Mouse (Mus musculus): ENCODE data around the gene Rrp15. TPM values are rescaled to one million over a fixed set of nuclear protein-coding genes. Genes with fewer than 3 reads are reported as not detected.

The Rrp15 gene
- polyA plus RNA-seq, 1 experiment from 2014 or later, result 69.3 TPM

DNA sequence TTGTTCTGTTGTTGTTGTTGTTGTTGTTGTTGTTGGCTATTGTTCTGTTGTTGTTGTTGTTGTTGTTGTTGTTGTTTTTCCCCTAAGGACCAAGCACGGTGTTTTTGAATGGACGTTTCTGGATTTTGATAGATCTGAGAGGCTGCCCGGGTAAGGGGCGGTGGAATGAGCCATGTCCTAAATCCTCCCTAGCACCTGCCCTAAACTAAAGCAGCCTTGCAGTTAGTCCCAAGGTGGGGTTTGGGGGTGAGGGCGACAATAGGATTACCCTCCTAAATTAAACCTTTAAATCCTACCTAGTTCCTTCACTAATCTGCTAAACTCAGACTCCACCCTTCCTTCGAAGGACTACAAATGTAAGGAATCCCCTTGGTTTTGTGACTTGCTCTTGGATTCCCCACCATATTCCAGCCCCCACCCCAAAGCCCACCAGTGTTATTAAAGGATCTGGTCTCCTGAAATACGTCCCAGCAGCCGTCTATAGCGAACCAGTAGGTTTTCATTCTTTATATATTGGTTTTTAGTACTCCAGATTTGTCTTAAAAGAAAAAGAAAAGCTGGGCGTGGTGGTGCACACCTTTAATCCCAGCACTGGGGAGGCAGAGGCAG, 621 bp upstream of the Rrp15 start:
- Histone ChIP-seq H3K4me2 (replicated peaks; ENCODE audit: low read depth, low read length) (peak overlapping the region; percentile 71), H3K9me3 (ENCODE audit: low read length) (no peaks in the 10 kb centered on the region), H3K36me3 (ENCODE audit: insufficient read depth, low read length) (no peaks in the 10 kb centered on the region), H3K9ac (replicated peaks; ENCODE audit: low read length) (peak overlapping the region; percentile 85), H3K27me3 (ENCODE audit: insufficient read depth, low read length) (no peaks in the 10 kb centered on the region), H3K4me1 (ENCODE audit: insufficient read depth, low read length) (peaks cover 16% of the 10 kb centered on the region), H3K27ac (ENCODE audit: low read length) (peak overlapping the region; percentile 88), H3K4me3 (ENCODE audit: low read length) (peak overlapping the region; percentile 77)
- 35% methylated on average over 10 of the region's 10 CpGs for WGBS
- peak; percentile 60; the same call in 1 of the 2 replicates for ATAC-seq (ENCODE audit: low FRiP score, low TSS enrichment)

DNA sequence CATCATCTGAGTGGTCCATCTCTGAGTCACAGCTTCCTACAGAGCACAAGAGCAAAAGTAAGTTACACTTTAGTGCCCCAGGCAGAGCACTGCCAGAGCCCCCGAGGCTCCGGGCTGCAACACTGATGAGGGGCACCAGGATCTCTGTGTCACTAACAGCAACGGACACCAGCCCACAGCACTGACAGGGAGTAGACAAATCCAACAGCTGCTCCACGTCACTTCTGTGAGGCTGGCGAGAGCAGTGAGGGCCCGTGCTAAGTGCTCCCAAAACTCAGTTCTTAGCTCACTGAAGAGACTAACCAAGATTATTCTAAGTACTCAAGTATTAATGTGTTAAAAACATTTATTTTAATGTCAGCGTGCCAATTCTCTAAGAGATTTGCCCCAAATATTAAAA, 9.3 kb downstream of the Rrp15 start:
- no peak for ATAC-seq (ENCODE audit: low FRiP score, low TSS enrichment)
- WGBS, result 49% methylated on average over 7 of the region's 7 CpGs

DNA sequence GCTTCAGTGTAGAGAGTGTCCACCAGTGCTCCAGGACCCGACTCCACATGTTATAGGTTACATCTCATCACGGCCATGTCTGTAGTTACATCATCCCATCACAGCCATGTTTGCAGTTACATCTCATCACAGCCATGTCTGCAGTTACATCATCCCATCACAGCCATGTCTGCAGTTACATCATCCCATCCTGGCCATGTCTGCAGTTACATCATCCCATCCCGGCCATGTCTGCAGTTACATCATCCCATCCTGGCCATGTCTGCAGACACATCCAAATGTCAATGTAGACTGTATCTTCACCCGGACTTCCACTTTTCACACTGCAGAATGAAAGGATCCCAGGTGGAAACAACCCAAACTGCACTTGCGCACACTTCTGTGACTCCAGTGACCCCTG, 13.6 kb downstream of the Rrp15 start:
- H3K4me1 ChIP-seq (ENCODE audit: insufficient read depth, low read length), result no peaks in the 10 kb centered on the region
- H3K27ac ChIP-seq (ENCODE audit: low read length), result no peak overlapping the region
- no peaks in the 10 kb centered on the region for H3K9me3 ChIP-seq (ENCODE audit: low read length)
- H3K27me3 ChIP-seq (ENCODE audit: insufficient read depth, low read length), result no peaks in the 10 kb centered on the region
- WGBS, result 94% methylated on average over 5 of the region's 5 CpGs
- H3K9ac ChIP-seq (replicated peaks; ENCODE audit: low read length), result no peak overlapping the region
- no peak overlapping the region for H3K4me2 ChIP-seq (replicated peaks; ENCODE audit: low read depth, low read length)
- no peak overlapping the region for H3K4me3 ChIP-seq (ENCODE audit: low read length)
- H3K36me3 ChIP-seq (ENCODE audit: insufficient read depth, low read length), result peaks cover 41% of the 10 kb centered on the region
- ATAC-seq (ENCODE audit: low FRiP score, low TSS enrichment), result no peak

More for the DNA sequence above, 9.3 kb downstream of the Rrp15 start:
- H3K36me3 ChIP-seq (ENCODE audit: insufficient read depth, low read length), result peaks cover 36% of the 10 kb centered on the region
- no peaks in the 10 kb centered on the region for H3K27me3 ChIP-seq (ENCODE audit: insufficient read depth, low read length)
- no peaks in the 10 kb centered on the region; the same call in 1 of the 2 replicates for H3K4me1 ChIP-seq (ENCODE audit: insufficient read depth, low read length)
- H3K4me2 ChIP-seq (replicated peaks; ENCODE audit: low read depth, low read length), result no peak overlapping the region
- no peak overlapping the region for H3K9ac ChIP-seq (replicated peaks; ENCODE audit: low read length)
- no peak overlapping the region for H3K27ac ChIP-seq (ENCODE audit: low read length)
- no peak overlapping the region for H3K4me3 ChIP-seq (ENCODE audit: low read length)
- H3K9me3 ChIP-seq (ENCODE audit: low read length), result no peaks in the 10 kb centered on the region

DNA sequence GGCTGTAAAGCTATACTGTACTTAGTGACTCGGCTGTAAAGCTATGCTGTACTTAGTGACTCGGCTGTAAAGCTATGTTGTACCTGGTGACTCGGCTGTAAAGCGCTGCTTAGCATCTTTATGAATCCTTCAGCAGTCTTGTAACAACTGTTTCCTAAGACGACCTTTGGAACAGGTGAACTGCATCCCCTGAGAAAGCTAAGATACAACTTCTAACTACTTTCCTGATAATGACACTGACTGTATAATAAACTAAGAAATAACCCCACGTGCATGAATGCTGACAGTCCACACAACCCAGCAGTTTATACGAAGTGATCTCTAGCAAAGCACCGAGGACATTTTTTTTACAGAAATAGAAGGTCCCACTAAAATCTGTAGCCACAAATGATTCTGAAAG, 16.1 kb downstream of the Rrp15 start:
- Histone ChIP-seq H3K4me1 (ENCODE audit: insufficient read depth, low read length) (no peaks in the 10 kb centered on the region), H3K36me3 (ENCODE audit: insufficient read depth, low read length) (peaks cover 31% of the 10 kb centered on the region), H3K9me3 (ENCODE audit: low read length) (no peaks in the 10 kb centered on the region), H3K4me2 (replicated peaks; ENCODE audit: low read depth, low read length) (no peak overlapping the region), H3K27me3 (ENCODE audit: insufficient read depth, low read length) (no peaks in the 10 kb centered on the region), H3K4me3 (ENCODE audit: low read length) (no peak overlapping the region), H3K9ac (replicated peaks; ENCODE audit: low read length) (no peak overlapping the region), H3K27ac (ENCODE audit: low read length) (no peak overlapping the region)
- ATAC-seq (ENCODE audit: low FRiP score, low TSS enrichment), result no peak
- WGBS, result 94% methylated on average over 8 of the region's 8 CpGs

DNA sequence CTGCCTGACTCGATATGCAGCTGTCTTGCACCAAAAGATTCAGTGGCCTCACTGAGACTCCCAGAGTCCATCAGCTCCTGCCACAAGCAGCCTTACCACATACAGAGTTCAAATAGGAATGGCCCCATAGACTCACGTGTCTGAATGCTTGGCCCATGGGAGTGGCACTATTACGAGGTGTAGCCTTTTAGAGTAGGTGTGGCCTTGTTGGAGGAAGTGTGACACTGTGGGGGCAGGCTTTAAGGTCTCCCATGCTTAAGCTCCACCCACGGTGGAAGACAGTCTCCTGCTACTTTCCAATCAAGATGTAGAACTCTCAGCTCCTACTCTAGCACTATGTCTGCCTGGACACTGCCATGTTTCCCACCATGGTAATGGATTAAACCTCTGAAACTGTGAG, 20.4 kb downstream of the Rrp15 start:
- H3K36me3 ChIP-seq (ENCODE audit: insufficient read depth, low read length), result peaks cover 3% of the 10 kb centered on the region
- H3K9me3 ChIP-seq (ENCODE audit: low read length), result no peaks in the 10 kb centered on the region
- 63% methylated on average over 4 of the region's 4 CpGs for WGBS
- ATAC-seq (ENCODE audit: low FRiP score, low TSS enrichment), result no peak
- no peak overlapping the region for H3K9ac ChIP-seq (replicated peaks; ENCODE audit: low read length)
- H3K4me3 ChIP-seq (ENCODE audit: low read length), result no peak overlapping the region
- H3K4me1 ChIP-seq (ENCODE audit: insufficient read depth, low read length), result peaks cover 8% of the 10 kb centered on the region; the same call in 1 of the 2 replicates
- no peaks in the 10 kb centered on the region for H3K27me3 ChIP-seq (ENCODE audit: insufficient read depth, low read length)
- no peak overlapping the region for H3K4me2 ChIP-seq (replicated peaks; ENCODE audit: low read depth, low read length)
- no peak overlapping the region for H3K27ac ChIP-seq (ENCODE audit: low read length)

DNA sequence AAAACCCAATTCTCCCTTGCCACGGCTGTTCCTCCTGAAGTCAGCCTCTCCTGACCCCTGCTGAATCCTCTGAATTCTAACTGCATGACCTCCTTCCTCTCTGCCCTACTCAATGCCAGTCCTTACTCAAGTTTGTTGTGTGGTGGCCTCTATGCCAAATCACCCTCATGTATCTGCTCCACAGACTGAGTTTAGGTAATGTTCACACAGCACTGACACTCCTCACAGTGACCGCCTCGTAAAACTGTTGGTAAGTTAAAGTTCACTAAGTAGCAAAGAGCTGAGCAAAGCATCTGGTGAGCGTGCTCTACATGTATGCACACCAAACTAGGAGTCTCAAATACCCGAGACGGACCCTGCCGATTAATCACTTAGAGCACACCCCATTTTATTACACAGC, 23.0 kb downstream of the Rrp15 start:
- ATAC-seq (ENCODE audit: low FRiP score, low TSS enrichment), result peak; percentile 64; the same call in 1 of the 2 replicates
- H3K9ac ChIP-seq (replicated peaks; ENCODE audit: low read length), result no peak overlapping the region
- WGBS, result 36% methylated on average over 7 of the region's 7 CpGs
- no peak overlapping the region for H3K27ac ChIP-seq (ENCODE audit: low read length)
- H3K4me2 ChIP-seq (replicated peaks; ENCODE audit: low read depth, low read length), result no peak overlapping the region
- no peaks in the 10 kb centered on the region for H3K36me3 ChIP-seq (ENCODE audit: insufficient read depth, low read length)
- H3K9me3 ChIP-seq (ENCODE audit: low read length), result no peaks in the 10 kb centered on the region
- peaks cover 10% of the 10 kb centered on the region; the same call in 1 of the 2 replicates for H3K4me1 ChIP-seq (ENCODE audit: insufficient read depth, low read length)
- no peak overlapping the region for H3K4me3 ChIP-seq (ENCODE audit: low read length)
- no peaks in the 10 kb centered on the region for H3K27me3 ChIP-seq (ENCODE audit: insufficient read depth, low read length)

DNA sequence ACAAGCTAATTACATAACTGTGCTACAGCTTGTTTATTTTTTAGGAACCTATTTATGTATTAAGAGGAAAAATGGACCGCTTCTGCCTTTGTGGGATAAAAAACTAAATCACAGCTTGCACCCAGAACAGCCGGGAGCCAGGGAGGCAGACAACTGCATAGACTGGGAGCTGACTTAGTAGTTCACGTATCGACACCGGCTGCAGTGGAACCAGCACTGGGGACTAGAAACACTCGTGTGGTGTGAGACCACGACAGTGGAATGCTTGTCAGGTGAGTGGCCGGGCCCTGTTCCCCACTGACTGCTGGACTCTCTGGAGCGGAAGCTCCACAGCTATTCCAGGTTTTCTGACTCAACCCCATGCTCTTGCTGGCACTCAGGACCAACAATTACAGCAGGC, 26.9 kb downstream of the Rrp15 start:
- Histone ChIP-seq H3K27me3 (ENCODE audit: insufficient read depth, low read length) (no peaks in the 10 kb centered on the region), H3K4me1 (ENCODE audit: insufficient read depth, low read length) (peaks cover 10% of the 10 kb centered on the region; the same call in 1 of the 2 replicates), H3K9ac (replicated peaks; ENCODE audit: low read length) (no peak overlapping the region), H3K27ac (ENCODE audit: low read length) (no peak overlapping the region), H3K4me2 (replicated peaks; ENCODE audit: low read depth, low read length) (no peak overlapping the region), H3K36me3 (ENCODE audit: insufficient read depth, low read length) (peaks cover 11% of the 10 kb centered on the region), H3K4me3 (ENCODE audit: low read length) (no peak overlapping the region), H3K9me3 (ENCODE audit: low read length) (no peaks in the 10 kb centered on the region)
- WGBS, result 86% methylated on average over 9 of the region's 9 CpGs
- no peak for ATAC-seq (ENCODE audit: low FRiP score, low TSS enrichment)

DNA sequence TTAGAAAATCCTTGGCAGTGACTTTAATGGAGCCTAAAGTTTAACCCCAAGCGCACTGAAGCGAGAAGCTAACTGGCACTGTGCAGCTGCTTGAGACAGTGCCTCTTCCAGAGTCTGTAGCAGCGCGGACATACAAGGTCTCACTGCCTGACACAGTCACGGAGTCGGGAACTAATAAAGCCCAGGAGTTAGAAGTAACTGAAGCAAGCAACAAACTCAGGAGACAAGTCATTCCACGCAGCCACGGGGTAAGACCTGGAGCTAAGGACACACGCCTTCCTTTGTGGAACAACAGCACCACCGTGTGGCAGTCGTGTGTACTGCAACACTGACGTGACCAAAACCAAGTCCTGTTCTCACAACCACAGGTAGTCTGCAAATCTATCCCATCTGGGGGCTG, 27.3 kb downstream of the Rrp15 start:
- Histone ChIP-seq H3K4me3 (ENCODE audit: low read length) (no peak overlapping the region), H3K9me3 (ENCODE audit: low read length) (no peaks in the 10 kb centered on the region), H3K9ac (replicated peaks; ENCODE audit: low read length) (no peak overlapping the region), H3K27me3 (ENCODE audit: insufficient read depth, low read length) (no peaks in the 10 kb centered on the region), H3K4me1 (ENCODE audit: insufficient read depth, low read length) (peaks cover 10% of the 10 kb centered on the region; the same call in 1 of the 2 replicates), H3K4me2 (replicated peaks; ENCODE audit: low read depth, low read length) (no peak overlapping the region), H3K36me3 (ENCODE audit: insufficient read depth, low read length) (peaks cover 14% of the 10 kb centered on the region), H3K27ac (ENCODE audit: low read length) (no peak overlapping the region)
- ATAC-seq (ENCODE audit: low FRiP score, low TSS enrichment), result peak; percentile 85
- 28% methylated on average over 12 of the region's 12 CpGs for WGBS

DNA sequence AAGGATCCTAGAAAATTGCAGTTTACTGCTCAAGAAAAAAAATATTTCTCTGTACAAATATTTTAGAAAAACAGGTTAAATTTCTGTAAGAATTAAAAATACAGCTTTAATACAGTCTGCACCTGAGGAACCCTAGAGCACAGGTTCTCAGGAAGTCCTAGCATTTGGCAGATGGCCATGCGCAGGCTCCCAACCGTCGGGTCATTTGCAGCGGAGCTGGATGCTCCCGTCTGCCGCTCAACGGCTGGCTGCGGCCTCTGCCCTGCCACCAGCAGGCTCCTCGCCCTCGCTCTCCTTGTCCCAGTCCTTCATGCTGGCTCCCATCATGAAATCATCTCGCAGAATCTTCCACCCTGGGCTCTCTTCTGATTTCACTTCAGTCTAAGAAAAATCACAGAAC, 28.0 kb downstream of the Rrp15 start:
- Histone ChIP-seq H3K9ac (replicated peaks; ENCODE audit: low read length) (no peak overlapping the region), H3K9me3 (ENCODE audit: low read length) (no peaks in the 10 kb centered on the region), H3K27me3 (ENCODE audit: insufficient read depth, low read length) (no peaks in the 10 kb centered on the region), H3K36me3 (ENCODE audit: insufficient read depth, low read length) (peaks cover 21% of the 10 kb centered on the region), H3K4me3 (ENCODE audit: low read length) (no peak overlapping the region), H3K27ac (ENCODE audit: low read length) (no peak overlapping the region), H3K4me2 (replicated peaks; ENCODE audit: low read depth, low read length) (no peak overlapping the region), H3K4me1 (ENCODE audit: insufficient read depth, low read length) (peaks cover 5% of the 10 kb centered on the region; the same call in 1 of the 2 replicates)
- WGBS, result 94% methylated on average over 11 of the region's 11 CpGs
- no peak for ATAC-seq (ENCODE audit: low FRiP score, low TSS enrichment)

DNA sequence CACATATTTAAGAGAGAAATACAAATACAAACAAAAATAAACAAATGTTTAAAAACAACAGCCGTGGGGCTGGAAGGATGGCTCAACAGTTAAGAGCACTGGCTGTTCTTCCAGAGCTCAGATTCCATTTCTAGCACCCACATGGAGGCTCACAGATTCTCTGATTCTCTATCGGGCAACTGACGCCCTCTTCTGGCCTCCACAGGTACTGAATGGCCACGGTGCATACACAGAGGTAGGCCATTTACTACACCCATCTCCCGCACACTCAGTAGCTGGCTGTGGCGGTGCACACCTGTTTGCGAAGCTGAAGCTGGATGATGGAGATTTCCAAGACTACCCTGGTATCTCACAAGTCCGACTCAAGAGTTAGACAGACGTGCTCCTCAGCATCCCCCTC, 29.4 kb downstream of the Rrp15 start:
- no peaks in the 10 kb centered on the region for H3K27me3 ChIP-seq (ENCODE audit: insufficient read depth, low read length)
- H3K27ac ChIP-seq (ENCODE audit: low read length), result no peak overlapping the region
- H3K9ac ChIP-seq (replicated peaks; ENCODE audit: low read length), result no peak overlapping the region
- H3K36me3 ChIP-seq (ENCODE audit: insufficient read depth, low read length), result peaks cover 21% of the 10 kb centered on the region
- no peak overlapping the region for H3K4me2 ChIP-seq (replicated peaks; ENCODE audit: low read depth, low read length)
- no peak for ATAC-seq (ENCODE audit: low FRiP score, low TSS enrichment)
- H3K9me3 ChIP-seq (ENCODE audit: low read length), result no peaks in the 10 kb centered on the region
- WGBS, result 92% methylated on average over 9 of the region's 9 CpGs
- H3K4me1 ChIP-seq (ENCODE audit: insufficient read depth, low read length), result peaks cover 5% of the 10 kb centered on the region; the same call in 1 of the 2 replicates
- H3K4me3 ChIP-seq (ENCODE audit: low read length), result no peak overlapping the region

All from kidney, embryonic 16.5 days (tissue).